Comparison of ENCODE assay signal across 8 mouse cellular contexts in the genomic region with DNA sequence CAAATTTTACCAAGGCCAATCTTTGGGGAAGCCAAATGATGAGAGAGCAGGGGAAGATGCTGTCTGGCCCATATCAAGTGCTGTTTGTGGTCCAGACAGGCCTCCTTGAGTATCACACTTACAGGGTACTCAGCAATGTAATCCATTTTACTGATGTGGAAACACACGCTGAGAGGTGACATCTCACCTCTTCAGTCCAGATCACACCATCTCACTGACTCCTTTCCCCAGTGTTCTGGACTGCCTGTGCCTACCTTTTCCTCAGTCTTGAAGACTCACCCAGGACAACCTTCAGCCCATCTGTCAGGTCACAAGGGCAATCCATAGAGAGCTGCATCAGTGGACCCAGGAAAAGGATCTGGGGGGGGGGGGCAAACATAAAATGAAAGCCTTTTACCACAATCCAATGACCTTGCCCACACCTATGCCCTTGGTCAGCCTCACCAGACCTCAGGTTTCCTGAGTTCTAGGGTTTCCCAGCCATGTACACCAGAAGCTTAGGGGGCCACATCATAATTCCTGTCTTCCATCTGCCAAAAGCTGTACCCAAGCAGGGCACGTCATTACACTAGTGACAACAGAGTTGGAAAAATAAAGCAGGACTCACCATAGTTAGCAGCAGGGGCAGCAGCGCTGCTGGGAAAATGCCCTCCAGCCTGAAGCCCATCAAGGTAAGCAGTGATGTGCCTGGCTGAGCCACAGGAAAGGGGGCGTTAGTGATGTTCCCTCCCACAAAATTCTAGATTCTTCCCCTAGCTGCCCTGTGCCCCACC. TPM values are rescaled to one million over a fixed set of nuclear protein-coding genes. Genes with fewer than 3 reads are reported as not detected.
A peak's percentile ranks its signal among the peaks of the same experiment; 100 is the strongest.
DNase-seq lines count a peak whose midpoint lies in the region; ATAC-seq lines count a peak whose summit lies in the region.

No protein-coding gene starts in this region.

- H3K27me3 ChIP-seq in heart, embryonic 15.5 days, result no peaks in the 10 kb centered on the region
- H3K27me3 ChIP-seq in hindbrain, embryonic 16.5 days (replicated peaks; ENCODE audit: control insufficient read depth, insufficient read depth, low read length), result no peaks in the 10 kb centered on the region
- no peaks in the 10 kb centered on the region for H3K27me3 ChIP-seq in midbrain, embryonic 13.5 days

- peaks cover 19% of the 10 kb centered on the region for H3K4me1 ChIP-seq in heart, embryonic 15.5 days (replicated peaks)
- H3K4me1 ChIP-seq in brown adipose tissue, adult 24 weeks (ENCODE audit: control insufficient read depth, insufficient read depth, insufficient read length, low read length), result 0 out of 2 replicates have a peak, but pooled peaks cover 4% of the 10 kb centered on the region
- peaks cover 21% of the 10 kb centered on the region for H3K4me1 ChIP-seq in hindbrain, embryonic 16.5 days (ENCODE audit: control insufficient read depth, insufficient read depth, low read depth, low read length)
- peaks cover 45% of the 10 kb centered on the region for H3K4me1 ChIP-seq in midbrain, embryonic 13.5 days (replicated peaks)

- no peaks in the 10 kb centered on the region for H3K9me3 ChIP-seq in heart, embryonic 15.5 days (replicated peaks)
- H3K9me3 ChIP-seq in hindbrain, embryonic 16.5 days (ENCODE audit: control insufficient read depth, low read length), result no peaks in the 10 kb centered on the region
- H3K9me3 ChIP-seq in midbrain, embryonic 13.5 days, result no peaks in the 10 kb centered on the region

- H3K36me3 ChIP-seq in heart, embryonic 15.5 days, result peaks cover 23% of the 10 kb centered on the region; the same call in 1 of the 2 replicates
- peaks cover 19% of the 10 kb centered on the region for H3K36me3 ChIP-seq in hindbrain, embryonic 16.5 days (ENCODE audit: control insufficient read depth, insufficient read depth, low read length)
- H3K36me3 ChIP-seq in midbrain, embryonic 13.5 days, result peaks cover 39% of the 10 kb centered on the region

- H3K9ac ChIP-seq in heart, embryonic 15.5 days, result peak overlapping the region; percentile 92
- H3K9ac ChIP-seq in hindbrain, embryonic 16.5 days (ENCODE audit: low read depth, low read length), result peak overlapping the region; percentile 91
- H3K9ac ChIP-seq in midbrain, embryonic 13.5 days (replicated peaks), result peak overlapping the region; percentile 93

- H3K4me3 ChIP-seq in heart, embryonic 15.5 days, result peak overlapping the region; percentile 82
- peak overlapping the region; percentile 91 for H3K4me3 ChIP-seq in brown adipose tissue, adult 24 weeks (ENCODE audit: insufficient read depth, low read depth, low read length)
- H3K4me3 ChIP-seq in hindbrain, embryonic 16.5 days (ENCODE audit: low read length), result peak overlapping the region; percentile 80
- H3K4me3 ChIP-seq in midbrain, embryonic 13.5 days (replicated peaks), result peak overlapping the region; percentile 92

- H3K4me2 ChIP-seq in heart, embryonic 15.5 days, result peak overlapping the region; percentile 88
- peak overlapping the region; percentile 69 for H3K4me2 ChIP-seq in hindbrain, embryonic 16.5 days (ENCODE audit: low read length)
- H3K4me2 ChIP-seq in midbrain, embryonic 13.5 days (replicated peaks), result peak overlapping the region; percentile 97

- H3K27ac ChIP-seq in heart, embryonic 15.5 days, result peak overlapping the region; percentile 91
- H3K27ac ChIP-seq in brown adipose tissue, adult 24 weeks (replicated peaks; ENCODE audit: low read depth, low read length), result peak overlapping the region; percentile 32
- peak overlapping the region; percentile 93 for H3K27ac ChIP-seq in hindbrain, embryonic 16.5 days (ENCODE audit: low read depth, low read length)
- peak overlapping the region; percentile 90 for H3K27ac ChIP-seq in midbrain, embryonic 13.5 days

- ATAC-seq in heart, embryonic 15.5 days (replicated peaks; ENCODE audit: insufficient number of reproducible peaks, insufficient read depth, low FRiP score, low read depth), result no peak
- ATAC-seq in hindbrain, embryonic 16.5 days, result no peak
- no peak; the same call in none of the 2 replicates for ATAC-seq in midbrain, embryonic 13.5 days

- DNase-seq in heart, adult 9 months (ENCODE audit: low spot score in 2 of 2), result no peak
- DNase-seq in right cerebral cortex, postnatal 25 days, result no peak
- no peak for DNase-seq in B cell, adult 2 months
- DNase-seq in thymus, postnatal 4 days, result no peak

- WGBS in heart, embryonic 15.5 days, result 26% methylated on average over 4 of the region's 4 CpGs
- WGBS in hindbrain, embryonic 16.5 days, result 33% methylated on average over 4 of the region's 4 CpGs
- 37% methylated on average over 4 of the region's 4 CpGs for WGBS in midbrain, embryonic 13.5 days

RNA-seq across cellular contexts. Expression of gene Rce1, which starts 0.8 kb away (rescaled TPM):
- polyA plus RNA-seq in heart, embryonic 15.5 days (2015; fragmentation: Nextera tagmentation; extraction: Ambion mirVana), result 34.5 and 41.4 TPM in 2 replicates
- 14.1 and 17.0 TPM in 2 replicates for polyA plus RNA-seq in brown adipose tissue, adult 24 weeks (2012; ENCODE audit: insufficient read depth, insufficient read length, missing spikeins)
- 51.8 and 54.8 TPM in 2 replicates for polyA plus RNA-seq in hindbrain, embryonic 16.5 days (2015; fragmentation: Nextera tagmentation; extraction: Ambion mirVana)
- polyA plus RNA-seq in midbrain, embryonic 13.5 days (2015; fragmentation: Nextera tagmentation; extraction: Ambion mirVana), result 56.8 and 59.9 TPM in 2 replicates

RNA-seq across cellular contexts. Expression of gene Lrfn4, which starts 9.1 kb away (rescaled TPM):
- 3.2 and 4.0 TPM in 2 replicates for polyA plus RNA-seq in heart, embryonic 15.5 days (2015; fragmentation: Nextera tagmentation; extraction: Ambion mirVana)
- 0.36 TPM in 1 of 2 replicates, not detected in the other for polyA plus RNA-seq in brown adipose tissue, adult 24 weeks (2012; ENCODE audit: insufficient read depth, insufficient read length, missing spikeins)
- 8.0 and 10.5 TPM in 2 replicates for polyA plus RNA-seq in hindbrain, embryonic 16.5 days (2015; fragmentation: Nextera tagmentation; extraction: Ambion mirVana)
- 8.8 and 10.1 TPM in 2 replicates for polyA plus RNA-seq in midbrain, embryonic 13.5 days (2015; fragmentation: Nextera tagmentation; extraction: Ambion mirVana)

Comparison
In these comparisons a context has a peak if more than half of its experiments do, and no peak if none do; other contexts are left out.
1. H3K27ac ChIP-seq: peak in every context shown above with its lines; median percentile 93 in hindbrain, embryonic 16.5 days; 91 in heart, embryonic 15.5 days; 90 in midbrain, embryonic 13.5 days; 32 in brown adipose tissue, adult 24 weeks.